In genomic region chr5:22399134-22399533, GRCm38 (mm10) we compare ENCODE assay signal across 20 mouse cellular contexts. TPM values are rescaled to one million over a fixed set of nuclear protein-coding genes. Genes with fewer than 3 reads are reported as not detected.
DNase-seq lines count a peak whose midpoint lies in the region; ATAC-seq and TF ChIP-seq lines count a peak whose summit lies in the region.
"Had no signal": no experiment of that assay in that cellular context is flagged by ENCODE, and none has a peak within 500 bp of the region (broad histone marks: within the 10 kb centered on the region; RNA-seq: fewer than 3 reads in every experiment).

No protein-coding gene starts in this region.

- no peaks in the 10 kb centered on the region for H3K4me1 ChIP-seq in kidney, embryonic 15.5 days
- H3K4me1 ChIP-seq in CH12.LX (ENCODE audit: control insufficient read depth in 1 of 2, insufficient read depth in 2 of 2), result no peaks in the 10 kb centered on the region; a peak in 1 of 4 replicates
- H3K4me1 ChIP-seq in limb, embryonic 11.5 days (ENCODE audit: control insufficient read depth, insufficient read depth, low read length), result no peaks in the 10 kb centered on the region
- H3K4me1 ChIP-seq in forebrain, postnatal 0 days (ENCODE audit: insufficient read depth), result no peaks in the 10 kb centered on the region
- H3K4me1 ChIP-seq: heart, embryonic 15.5 days; hindbrain, embryonic 10.5 days; intestine, embryonic 15.5 days; limb, embryonic 13.5 days; midbrain, embryonic 12.5 days had no signal

- no peaks in the 10 kb centered on the region for H3K79me2 ChIP-seq in CH12.LX (replicated peaks; ENCODE audit: control insufficient read depth, extremely low read depth, insufficient read depth, poor library complexity, severe bottlenecking)

- H3K27ac ChIP-seq in kidney, embryonic 15.5 days, result no peak overlapping the region
- H3K27ac ChIP-seq in CH12.LX (ENCODE audit: insufficient read depth, low read depth), result no peak overlapping the region
- H3K27ac ChIP-seq in limb, embryonic 11.5 days (replicated peaks; ENCODE audit: low read depth, low read length), result no peak overlapping the region
- no peak overlapping the region for H3K27ac ChIP-seq in forebrain, postnatal 0 days (ENCODE audit: low read depth, low read length)
- H3K27ac ChIP-seq: heart, embryonic 15.5 days; hindbrain, embryonic 10.5 days; intestine, embryonic 15.5 days; limb, embryonic 13.5 days; midbrain, embryonic 12.5 days had no signal

- no peaks in the 10 kb centered on the region for H3K27me3 ChIP-seq in kidney, embryonic 15.5 days
- H3K27me3 ChIP-seq in CH12.LX (replicated peaks), result no peaks in the 10 kb centered on the region
- no peaks in the 10 kb centered on the region for H3K27me3 ChIP-seq in limb, embryonic 11.5 days (ENCODE audit: control insufficient read depth, insufficient read depth, low read length)
- no peaks in the 10 kb centered on the region for H3K27me3 ChIP-seq in forebrain, postnatal 0 days (ENCODE audit: insufficient read depth, low read length)
- H3K27me3 ChIP-seq: heart, embryonic 15.5 days; intestine, embryonic 15.5 days; limb, embryonic 13.5 days; midbrain, embryonic 12.5 days had no signal

- no peaks in the 10 kb centered on the region for H3K9me3 ChIP-seq in kidney, embryonic 15.5 days (replicated peaks)
- H3K9me3 ChIP-seq in CH12.LX (replicated peaks; ENCODE audit: low read length), result no peaks in the 10 kb centered on the region
- no peaks in the 10 kb centered on the region for H3K9me3 ChIP-seq in limb, embryonic 11.5 days (ENCODE audit: control insufficient read depth, low read length)
- no peaks in the 10 kb centered on the region for H3K9me3 ChIP-seq in forebrain, postnatal 0 days (ENCODE audit: low read length)
- H3K9me3 ChIP-seq: heart, embryonic 15.5 days; hindbrain, embryonic 10.5 days; intestine, embryonic 15.5 days; limb, embryonic 13.5 days; midbrain, embryonic 12.5 days had no signal

- H3K4me3 ChIP-seq in kidney, embryonic 15.5 days (replicated peaks), result no peak overlapping the region
- no peak overlapping the region for H3K4me3 ChIP-seq in CH12.LX (replicated peaks in 1 of 3; ENCODE audit: low read depth in 2 of 3, low read length in 2 of 3, poor library complexity in 1 of 3)
- H3K4me3 ChIP-seq in limb, embryonic 11.5 days (ENCODE audit: low read depth, low read length), result no peak overlapping the region
- H3K4me3 ChIP-seq in forebrain, postnatal 0 days (ENCODE audit: low read depth, low read length), result no peak overlapping the region
- H3K4me3 ChIP-seq: heart, embryonic 15.5 days; hindbrain, embryonic 10.5 days; intestine, embryonic 15.5 days; limb, embryonic 13.5 days; midbrain, embryonic 12.5 days had no signal

- no peak overlapping the region for H3K4me2 ChIP-seq in kidney, embryonic 15.5 days
- H3K4me2 ChIP-seq in CH12.LX (ENCODE audit: insufficient read depth, low read depth, poor library complexity, severe bottlenecking), result no peak overlapping the region
- H3K4me2 ChIP-seq in limb, embryonic 11.5 days (ENCODE audit: low read depth, severe bottlenecking), result no peak overlapping the region
- no peak overlapping the region for H3K4me2 ChIP-seq in forebrain, postnatal 0 days (ENCODE audit: low read depth)
- H3K4me2 ChIP-seq: heart, embryonic 15.5 days; intestine, embryonic 15.5 days; limb, embryonic 13.5 days; midbrain, embryonic 12.5 days had no signal

- in situ Hi-C loops in CH12.LX (cut with MboI; ENCODE audit: low pct_ligation_motif_present, low pct_unique_long_range_greater_than_20kb, low sequenced_read_pairs), result no loop called here

- no peak for TF ChIP-seq EP300 in CH12.LX (IDR thresholded peaks at IDR 0.05; ENCODE audit: low read length)

- no peak for TF ChIP-seq POLR2A in CH12.LX (IDR thresholded peaks at IDR 0.05; ENCODE audit: low read depth, low read length)

- WGBS in kidney, embryonic 15.5 days, result 72% methylated on average over 2 of the region's 2 CpGs
- 80% methylated on average over 2 of the region's 2 CpGs for WGBS in limb, embryonic 11.5 days
- 77% methylated on average over 2 of the region's 2 CpGs for WGBS in forebrain, postnatal 0 days

- dilution Hi-C loops in CH12.LX (cut with MboI; ENCODE audit: extremely low pct_ligation_motif_present, extremely low pct_unique_long_range_greater_than_20kb, low sequenced_read_pairs), result no loop called here

- no peak overlapping the region for H3K9ac ChIP-seq in kidney, embryonic 15.5 days
- H3K9ac ChIP-seq in CH12.LX (ENCODE audit: insufficient read depth, low read depth), result no peak overlapping the region
- no peak overlapping the region for H3K9ac ChIP-seq in limb, embryonic 11.5 days (ENCODE audit: low read length)
- no peak overlapping the region for H3K9ac ChIP-seq in forebrain, postnatal 0 days
- H3K9ac ChIP-seq: heart, embryonic 15.5 days; intestine, embryonic 15.5 days; limb, embryonic 13.5 days; liver, postnatal 0 days; midbrain, embryonic 12.5 days had no signal

- DNase-seq in kidney, postnatal 10 days, result peak; percentile 39
- no peak for DNase-seq in CH12.LX (ENCODE audit: extremely low read depth)
- DNase-seq in embryo, embryonic 10.5 days (ENCODE audit: low spot score), result peak; percentile 5
- peak; percentile 54 for DNase-seq in limb, embryonic 11.5 days (ENCODE audit: low spot score)
- no peak for DNase-seq in forebrain, postnatal 0 days
- DNase-seq in gastrocnemius, postnatal 10 days, result no peak
- no peak for DNase-seq in cerebellum, postnatal 36 days
- DNase-seq: cerebellum, adult 11-12 months; heart, adult 11 months; liver, postnatal 0 days; lung, postnatal 4 days; right cerebral cortex, postnatal 14 days; thymus, adult 18-20 months had no signal

- no peak for ATAC-seq in kidney, embryonic 15.5 days (replicated peaks; ENCODE audit: low FRiP score)
- ATAC-seq in limb, embryonic 11.5 days (ENCODE audit: insufficient number of reproducible peaks, low FRiP score, low TSS enrichment, low read depth), result no peak
- no peak for ATAC-seq in forebrain, postnatal 0 days
- ATAC-seq: CD4-positive, CD25-positive, alpha-beta regulatory T cell, adult 4 months; intestine, embryonic 15.5 days; liver, postnatal 0 days had no signal

- TF ChIP-seq RAD21 in CH12.LX (IDR thresholded peaks at IDR 0.05; ENCODE audit: low read depth, low read length), result no peak

- no peaks in the 10 kb centered on the region for H3K36me3 ChIP-seq in kidney, embryonic 15.5 days
- H3K36me3 ChIP-seq in CH12.LX (replicated peaks in 1 of 2; ENCODE audit: control insufficient read depth in 1 of 2, insufficient read depth in 1 of 2, low read length in 1 of 2), result no peaks in the 10 kb centered on the region
- no peaks in the 10 kb centered on the region for H3K36me3 ChIP-seq in limb, embryonic 11.5 days (ENCODE audit: control insufficient read depth, insufficient read depth, low read length)
- H3K36me3 ChIP-seq in forebrain, postnatal 0 days (ENCODE audit: insufficient read depth), result no peaks in the 10 kb centered on the region
- H3K36me3 ChIP-seq: heart, embryonic 15.5 days; hindbrain, embryonic 10.5 days; intestine, embryonic 15.5 days; limb, embryonic 13.5 days; midbrain, embryonic 12.5 days had no signal

- no peak for TF ChIP-seq CTCF in CH12.LX (conservative IDR thresholded peaks at IDR 0.05 in 1 of 2, IDR thresholded peaks at IDR 0.05 in 1 of 2; ENCODE audit: low read depth in 2 of 2, low read length in 2 of 2)
- no peak for TF ChIP-seq CTCF in forebrain, postnatal 0 days (IDR thresholded peaks at IDR 0.05; ENCODE audit: low read depth)

TF ChIP-seq in CH12.LX, 34 proteins besides CTCF, POLR2A, EP300 and RAD21:
- peak; percentile 81 for TF ChIP-seq BHLHE40 (IDR thresholded peaks at IDR 0.05; ENCODE audit: low read depth, low read length)
- no peak for TF ChIP-seq HCFC1 (IDR thresholded peaks at IDR 0.05; ENCODE audit: low read depth, low read length)

RNA-seq across cellular contexts. Expression of gene Reln, which starts 54.6 kb away (rescaled TPM):
- polyA plus RNA-seq in kidney, embryonic 15.5 days (2015; fragmentation: Nextera tagmentation; extraction: Ambion mirVana), result 12.4 and 13.0 TPM in 2 replicates
- total RNA-seq in CH12.LX (2012; rRNA removed) (0.04 and 0.08 TPM in 2 replicates), CH12.LX (2014; rRNA removed) (0.03 TPM in 1 of 2 replicates, not detected in the other)
- polyA plus RNA-seq in CH12.LX (2012; ENCODE audit: insufficient read length, low read depth), result 0.15 TPM in 1 of 2 replicates, not detected in the other
- 1.1 and 1.8 TPM in 2 replicates for polyA plus RNA-seq in limb, embryonic 11.5 days (2014; fragmentation: Nextera tagmentation; extraction: Ambion mirVana)
- 155 and 208 TPM in 2 replicates for total RNA-seq in forebrain, postnatal 0 days (2014; rRNA removed)
- 35.6 and 40.5 TPM in 2 replicates for polyA plus RNA-seq in forebrain, postnatal 0 days (2015; fragmentation: Nextera tagmentation; extraction: Ambion mirVana)
- 1 to 10 TPM; 7.0 to 7.3 TPM for total RNA-seq in gastrocnemius, postnatal 10 days (2021)

Comparison
In these comparisons a context has a peak if more than half of its experiments do, and no peak if none do; other contexts are left out.
1. DNase-seq: peak in kidney, postnatal 10 days (single experiment), embryo, embryonic 10.5 days (single experiment) and limb, embryonic 11.5 days (single experiment); none in CH12.LX (single experiment), forebrain, postnatal 0 days (single experiment), gastrocnemius, postnatal 10 days (single experiment) and cerebellum, postnatal 36 days (0 of 2).